Mouse (Mus musculus): ENCODE data around the gene Gdpgp1. TPM values are rescaled to one million over a fixed set of nuclear protein-coding genes. Genes with fewer than 3 reads are reported as not detected.

Gdpgp1 gene
- polyA plus RNA-seq, 1 experiment from 2014 or later: 4.6 TPM

GRCm38 (mm10) chr7:80197371-80197770 lies 35.3 kb upstream of the Gdpgp1 start:
- peak; percentile 34 for DNase-seq (ENCODE audit: low spot score)
- H3K27me3 ChIP-seq (ENCODE audit: control insufficient read depth, insufficient read depth, low read length): no peaks in the 10 kb centered on the region
- 25% methylated on average over 4 of the region's 4 CpGs for WGBS
- no peaks in the 10 kb centered on the region for H3K36me3 ChIP-seq (ENCODE audit: control insufficient read depth, insufficient read depth, low read length)
- peak overlapping the region; percentile 62 for H3K4me3 ChIP-seq (ENCODE audit: low read depth, low read length)
- no peak overlapping the region; the same call in 1 of the 2 replicates for H3K27ac ChIP-seq (replicated peaks; ENCODE audit: low read depth, low read length)
- peak overlapping the region; percentile 88 for H3K4me2 ChIP-seq (ENCODE audit: low read depth, severe bottlenecking)
- ATAC-seq (ENCODE audit: insufficient number of reproducible peaks, low FRiP score, low TSS enrichment, low read depth): no peak
- peaks cover 26% of the 10 kb centered on the region for H3K4me1 ChIP-seq (ENCODE audit: control insufficient read depth, insufficient read depth, low read length)
- H3K9ac ChIP-seq (ENCODE audit: low read length): peak overlapping the region; percentile 73
- H3K9me3 ChIP-seq (ENCODE audit: control insufficient read depth, low read length): no peaks in the 10 kb centered on the region

GRCm38 (mm10) chr7:80197941-80198778 lies 34.5 kb upstream of the Gdpgp1 start:
- DNase-seq (ENCODE audit: low spot score) (peak; percentile 92), ATAC-seq (ENCODE audit: insufficient number of reproducible peaks, low FRiP score, low TSS enrichment, low read depth) (peak; percentile 91)
- Histone ChIP-seq H3K4me2 (ENCODE audit: low read depth, severe bottlenecking) (peak overlapping the region; percentile 88), H3K27ac (replicated peaks; ENCODE audit: low read depth, low read length) (peak overlapping the region; percentile 89), H3K27me3 (ENCODE audit: control insufficient read depth, insufficient read depth, low read length) (no peaks in the 10 kb centered on the region), H3K9ac (ENCODE audit: low read length) (peak overlapping the region; percentile 73), H3K36me3 (ENCODE audit: control insufficient read depth, insufficient read depth, low read length) (no peaks in the 10 kb centered on the region), H3K9me3 (ENCODE audit: control insufficient read depth, low read length) (no peaks in the 10 kb centered on the region), H3K4me1 (ENCODE audit: control insufficient read depth, insufficient read depth, low read length) (peaks cover 21% of the 10 kb centered on the region), H3K4me3 (ENCODE audit: low read depth, low read length) (peak overlapping the region; percentile 62)
- WGBS: under 1% methylated on average over 58 of the region's 74 CpGs

- DNase-seq (ENCODE audit: low spot score) (peak; percentile 65), ATAC-seq (ENCODE audit: insufficient number of reproducible peaks, low FRiP score, low TSS enrichment, low read depth) (peak; percentile 8; the same call in 1 of the 2 replicates)
- Histone ChIP-seq H3K4me2 (ENCODE audit: low read depth, severe bottlenecking) (peak overlapping the region; percentile 88), H3K9ac (ENCODE audit: low read length) (peak overlapping the region; percentile 73), H3K27me3 (ENCODE audit: control insufficient read depth, insufficient read depth, low read length) (no peaks in the 10 kb centered on the region), H3K9me3 (ENCODE audit: control insufficient read depth, low read length) (no peaks in the 10 kb centered on the region), H3K4me1 (ENCODE audit: control insufficient read depth, insufficient read depth, low read length) (peaks cover 21% of the 10 kb centered on the region), H3K4me3 (ENCODE audit: low read depth, low read length) (peak overlapping the region; percentile 62), H3K27ac (replicated peaks; ENCODE audit: low read depth, low read length) (peak overlapping the region; percentile 89), H3K36me3 (ENCODE audit: control insufficient read depth, insufficient read depth, low read length) (no peaks in the 10 kb centered on the region)
- WGBS: 1% methylated on average over 11 of the region's 11 CpGs
These were observed 33.8 kb upstream of the Gdpgp1 start for GRCm38 (mm10) chr7:80198863-80199262.

- H3K4me2 ChIP-seq (ENCODE audit: low read depth, severe bottlenecking): peak overlapping the region; percentile 88
- no peaks in the 10 kb centered on the region for H3K27me3 ChIP-seq (ENCODE audit: control insufficient read depth, insufficient read depth, low read length)
- H3K4me3 ChIP-seq (ENCODE audit: low read depth, low read length): peak overlapping the region; percentile 62
- no peaks in the 10 kb centered on the region for H3K9me3 ChIP-seq (ENCODE audit: control insufficient read depth, low read length)
- H3K9ac ChIP-seq (ENCODE audit: low read length): peak overlapping the region; percentile 73
- H3K36me3 ChIP-seq (ENCODE audit: control insufficient read depth, insufficient read depth, low read length): no peaks in the 10 kb centered on the region
- no peak overlapping the region for H3K27ac ChIP-seq (replicated peaks; ENCODE audit: low read depth, low read length)
- 29% methylated on average over 6 of the region's 6 CpGs for WGBS
- H3K4me1 ChIP-seq (ENCODE audit: control insufficient read depth, insufficient read depth, low read length): peaks cover 21% of the 10 kb centered on the region
- ATAC-seq (ENCODE audit: insufficient number of reproducible peaks, low FRiP score, low TSS enrichment, low read depth) (no peak), DNase-seq (ENCODE audit: low spot score) (no peak)
These were observed 33.4 kb upstream of the Gdpgp1 start for GRCm38 (mm10) chr7:80199286-80199685.

- Histone ChIP-seq H3K4me1 (ENCODE audit: control insufficient read depth, insufficient read depth, low read length) (peaks cover 21% of the 10 kb centered on the region), H3K27me3 (ENCODE audit: control insufficient read depth, insufficient read depth, low read length) (no peaks in the 10 kb centered on the region), H3K4me2 (ENCODE audit: low read depth, severe bottlenecking) (no peak overlapping the region), H3K4me3 (ENCODE audit: low read depth, low read length) (no peak overlapping the region), H3K9ac (ENCODE audit: low read length) (no peak overlapping the region), H3K27ac (replicated peaks; ENCODE audit: low read depth, low read length) (no peak overlapping the region), H3K36me3 (ENCODE audit: control insufficient read depth, insufficient read depth, low read length) (no peaks in the 10 kb centered on the region), H3K9me3 (ENCODE audit: control insufficient read depth, low read length) (no peaks in the 10 kb centered on the region)
- WGBS: 62% methylated on average over 11 of the region's 11 CpGs
- DNase-seq (ENCODE audit: low spot score) (no peak), ATAC-seq (ENCODE audit: insufficient number of reproducible peaks, low FRiP score, low TSS enrichment, low read depth) (no peak)
These were observed 32.6 kb upstream of the Gdpgp1 start for GRCm38 (mm10) chr7:80199851-80200587.

GRCm38 (mm10) chr7:80200588-80200945 lies 32.1 kb upstream of the Gdpgp1 start:
- Histone ChIP-seq H3K9ac (ENCODE audit: low read length) (no peak overlapping the region), H3K9me3 (ENCODE audit: control insufficient read depth, low read length) (no peaks in the 10 kb centered on the region), H3K36me3 (ENCODE audit: control insufficient read depth, insufficient read depth, low read length) (no peaks in the 10 kb centered on the region), H3K4me2 (ENCODE audit: low read depth, severe bottlenecking) (no peak overlapping the region), H3K27me3 (ENCODE audit: control insufficient read depth, insufficient read depth, low read length) (no peaks in the 10 kb centered on the region), H3K4me1 (ENCODE audit: control insufficient read depth, insufficient read depth, low read length) (peaks cover 21% of the 10 kb centered on the region), H3K4me3 (ENCODE audit: low read depth, low read length) (no peak overlapping the region), H3K27ac (replicated peaks; ENCODE audit: low read depth, low read length) (no peak overlapping the region)
- DNase-seq (ENCODE audit: low spot score) (no peak), ATAC-seq (ENCODE audit: insufficient number of reproducible peaks, low FRiP score, low TSS enrichment, low read depth) (no peak)
- 57% methylated on average over 6 of the region's 6 CpGs for WGBS

GRCm38 (mm10) chr7:80200963-80201539 lies 31.6 kb upstream of the Gdpgp1 start:
- Histone ChIP-seq H3K9me3 (ENCODE audit: control insufficient read depth, low read length) (no peaks in the 10 kb centered on the region), H3K4me1 (ENCODE audit: control insufficient read depth, insufficient read depth, low read length) (peaks cover 21% of the 10 kb centered on the region), H3K4me2 (ENCODE audit: low read depth, severe bottlenecking) (no peak overlapping the region), H3K36me3 (ENCODE audit: control insufficient read depth, insufficient read depth, low read length) (no peaks in the 10 kb centered on the region), H3K9ac (ENCODE audit: low read length) (no peak overlapping the region), H3K27ac (replicated peaks; ENCODE audit: low read depth, low read length) (no peak overlapping the region), H3K27me3 (ENCODE audit: control insufficient read depth, insufficient read depth, low read length) (no peaks in the 10 kb centered on the region), H3K4me3 (ENCODE audit: low read depth, low read length) (no peak overlapping the region)
- DNase-seq (ENCODE audit: low spot score) (no peak), ATAC-seq (ENCODE audit: insufficient number of reproducible peaks, low FRiP score, low TSS enrichment, low read depth) (no peak)
- 78% methylated on average over 5 of the region's 5 CpGs for WGBS

- Histone ChIP-seq H3K4me3 (ENCODE audit: low read depth, low read length) (no peak overlapping the region), H3K9me3 (ENCODE audit: control insufficient read depth, low read length) (no peaks in the 10 kb centered on the region), H3K9ac (ENCODE audit: low read length) (no peak overlapping the region), H3K36me3 (ENCODE audit: control insufficient read depth, insufficient read depth, low read length) (no peaks in the 10 kb centered on the region), H3K4me1 (ENCODE audit: control insufficient read depth, insufficient read depth, low read length) (peaks cover 23% of the 10 kb centered on the region), H3K27ac (replicated peaks; ENCODE audit: low read depth, low read length) (no peak overlapping the region), H3K4me2 (ENCODE audit: low read depth, severe bottlenecking) (no peak overlapping the region), H3K27me3 (ENCODE audit: control insufficient read depth, insufficient read depth, low read length) (no peaks in the 10 kb centered on the region)
- 87% methylated on average over 15 of the region's 15 CpGs for WGBS
- DNase-seq (ENCODE audit: low spot score) (no peak), ATAC-seq (ENCODE audit: insufficient number of reproducible peaks, low FRiP score, low TSS enrichment, low read depth) (no peak)
These were observed 30.7 kb upstream of the Gdpgp1 start for GRCm38 (mm10) chr7:80201888-80202540.
